Comparison of ENCODE assay signal across 8 mouse cellular contexts in genomic region chr1:181211920-181212633, GRCm38 (mm10). TPM values are rescaled to one million over a fixed set of nuclear protein-coding genes. Genes with fewer than 3 reads are reported as not detected.
DNase-seq lines count a peak whose midpoint lies in the region; ATAC-seq and TF ChIP-seq lines count a peak whose summit lies in the region.

Gene Wdr26, minus strand, starts transcription at chr1:181212001.

- peak; percentile 40 for TF ChIP-seq RAD21 in CH12.LX (IDR thresholded peaks at IDR 0.05; ENCODE audit: low read depth, low read length)

- peak; percentile 79 for DNase-seq in CH12.LX (ENCODE audit: extremely low read depth)
- DNase-seq in c-Kit-positive CD71-negative TER-119-negative erythroid progenitor cells, embryonic 14.5 days (ENCODE audit: low read depth): peak; percentile 73
- peak; percentile 80 for DNase-seq in heart, postnatal 0 days (ENCODE audit: low spot score)
- DNase-seq in kidney, postnatal 4 days: peak; percentile 85 to 92

- 2% methylated on average over 40 of the region's 54 CpGs for WGBS in forebrain, embryonic 12.5 days
- WGBS in heart, postnatal 0 days: under 1% methylated on average over 49 of the region's 54 CpGs
- under 1% methylated on average over 54 of the region's 54 CpGs for WGBS in liver, embryonic 16.5 days (ENCODE audit: insufficient replicate concordance)
- WGBS in neural tube, embryonic 13.5 days: under 1% methylated on average over 54 of the region's 54 CpGs

- ATAC-seq in forebrain, embryonic 12.5 days (ENCODE audit: low FRiP score): peak; percentile 96
- ATAC-seq in heart, postnatal 0 days (ENCODE audit: insufficient read depth, low read depth): peak; percentile 87
- ATAC-seq in liver, embryonic 16.5 days (ENCODE audit: low read depth): peak; percentile 74
- ATAC-seq in neural tube, embryonic 13.5 days (ENCODE audit: low read depth): peak; percentile 95

- peaks cover 6 to 17% of the 10 kb centered on the region in 2 experiments for H3K36me3 ChIP-seq in CH12.LX (replicated peaks in 1 of 2; ENCODE audit: control insufficient read depth in 1 of 2, insufficient read depth in 1 of 2, low read length in 1 of 2)
- 0 out of 2 replicates have a peak, but pooled peaks cover 5% of the 10 kb centered on the region for H3K36me3 ChIP-seq in forebrain, embryonic 12.5 days (replicated peaks)
- H3K36me3 ChIP-seq in heart, postnatal 0 days (replicated peaks; ENCODE audit: control insufficient read depth, insufficient read depth, low read length): peaks cover 3% of the 10 kb centered on the region; the same call in 1 of the 2 replicates
- H3K36me3 ChIP-seq in liver, embryonic 16.5 days (ENCODE audit: control insufficient read depth, insufficient read depth): peaks cover 12% of the 10 kb centered on the region
- peaks cover 6% of the 10 kb centered on the region for H3K36me3 ChIP-seq in neural tube, embryonic 13.5 days
- H3K36me3 ChIP-seq in testis, adult 2 months (ENCODE audit: control insufficient read depth, insufficient read depth, low read length): no peaks in the 10 kb centered on the region

- no peak for TF ChIP-seq EP300 in CH12.LX (IDR thresholded peaks at IDR 0.05; ENCODE audit: low read length)
- TF ChIP-seq EP300 in heart, postnatal 0 days (IDR thresholded peaks at IDR 0.05; ENCODE audit: low read depth): no peak

- in situ Hi-C loops in CH12.LX (cut with MboI; ENCODE audit: low pct_ligation_motif_present, low pct_unique_long_range_greater_than_20kb, low sequenced_read_pairs): no loop called here

- TF ChIP-seq CTCF in CH12.LX (conservative IDR thresholded peaks at IDR 0.05 in 1 of 2, IDR thresholded peaks at IDR 0.05 in 1 of 2; ENCODE audit: low read depth in 2 of 2, low read length in 2 of 2): peak in 1 of 2 experiments; percentile 37; a peak in 2 of 4 replicates
- TF ChIP-seq CTCF in heart, postnatal 0 days (IDR thresholded peaks at IDR 0.05; ENCODE audit: low read depth): no peak
- no peak for TF ChIP-seq CTCF in testis, adult 2 months (IDR thresholded peaks at IDR 0.05; ENCODE audit: control insufficient read depth, insufficient read depth, insufficient replicate concordance, low read depth, low read length)

- TF ChIP-seq POLR2A in CH12.LX (IDR thresholded peaks at IDR 0.05; ENCODE audit: low read depth, low read length): peak; percentile 75
- TF ChIP-seq POLR2A in testis, adult 2 months (IDR thresholded peaks at IDR 0.05; ENCODE audit: control insufficient read depth, low read depth, low read length): peak; percentile 83

- H3K9ac ChIP-seq in CH12.LX (ENCODE audit: insufficient read depth, low read depth): peak within 1 kb of the TSS; percentile 91
- peak within 1 kb of the TSS; percentile 99 for H3K9ac ChIP-seq in forebrain, embryonic 12.5 days
- peak within 1 kb of the TSS; percentile 93 for H3K9ac ChIP-seq in heart, postnatal 0 days (replicated peaks; ENCODE audit: low read depth, low read length)
- peak within 1 kb of the TSS; percentile 100 for H3K9ac ChIP-seq in liver, embryonic 16.5 days (ENCODE audit: low read depth, low read length)
- peak within 1 kb of the TSS; percentile 99 for H3K9ac ChIP-seq in neural tube, embryonic 13.5 days

- peak within 1 kb of the TSS; percentile 52 for H3K4me2 ChIP-seq in CH12.LX (ENCODE audit: insufficient read depth, low read depth, poor library complexity, severe bottlenecking)
- peak within 1 kb of the TSS; percentile 91 for H3K4me2 ChIP-seq in forebrain, embryonic 12.5 days
- H3K4me2 ChIP-seq in heart, postnatal 0 days (ENCODE audit: low read depth, low read length): peak within 1 kb of the TSS; percentile 91
- peak within 1 kb of the TSS; percentile 92 for H3K4me2 ChIP-seq in liver, embryonic 16.5 days (ENCODE audit: low read depth, low read length)
- H3K4me2 ChIP-seq in neural tube, embryonic 13.5 days: peak within 1 kb of the TSS; percentile 84

- peaks cover 2 to 26% of the 10 kb centered on the region in 2 experiments; a peak in 3 of 4 replicates for H3K4me1 ChIP-seq in CH12.LX (ENCODE audit: control insufficient read depth in 1 of 2, insufficient read depth in 2 of 2)
- H3K4me1 ChIP-seq in forebrain, embryonic 12.5 days: peaks cover 24% of the 10 kb centered on the region
- peaks cover 9% of the 10 kb centered on the region for H3K4me1 ChIP-seq in heart, postnatal 0 days (ENCODE audit: control insufficient read depth, insufficient read depth)
- peaks cover 39% of the 10 kb centered on the region for H3K4me1 ChIP-seq in liver, embryonic 16.5 days (ENCODE audit: control insufficient read depth, low read depth, low read length)
- H3K4me1 ChIP-seq in neural tube, embryonic 13.5 days (replicated peaks): peaks cover 31% of the 10 kb centered on the region
- peaks cover 9% of the 10 kb centered on the region for H3K4me1 ChIP-seq in testis, adult 2 months (ENCODE audit: control insufficient read depth, insufficient read depth, low read length)

- H3K4me3 ChIP-seq in CH12.LX (replicated peaks in 1 of 3; ENCODE audit: low read depth in 2 of 3, low read length in 2 of 3, poor library complexity in 1 of 3): peak within 1 kb of the TSS; percentile 84 to 91 (median 87)
- peak within 1 kb of the TSS; percentile 100 for H3K4me3 ChIP-seq in forebrain, embryonic 12.5 days (replicated peaks)
- H3K4me3 ChIP-seq in heart, postnatal 0 days (ENCODE audit: low read depth, low read length): peak within 1 kb of the TSS; percentile 82
- peak within 1 kb of the TSS; percentile 98 for H3K4me3 ChIP-seq in liver, embryonic 16.5 days (ENCODE audit: low read depth, low read length)
- H3K4me3 ChIP-seq in neural tube, embryonic 13.5 days: peak within 1 kb of the TSS; percentile 100
- H3K4me3 ChIP-seq in testis, adult 2 months (ENCODE audit: control insufficient read depth, low read depth, low read length): peak within 1 kb of the TSS; percentile 99

- peak within 1 kb of the TSS; percentile 51 for H3K27ac ChIP-seq in CH12.LX (ENCODE audit: insufficient read depth, low read depth)
- H3K27ac ChIP-seq in forebrain, embryonic 12.5 days: peak within 1 kb of the TSS; percentile 97
- H3K27ac ChIP-seq in heart, postnatal 0 days (ENCODE audit: low read depth): peak within 1 kb of the TSS; percentile 99
- H3K27ac ChIP-seq in liver, embryonic 16.5 days (ENCODE audit: low read length): peak within 1 kb of the TSS; percentile 99
- peak within 1 kb of the TSS; percentile 95 for H3K27ac ChIP-seq in neural tube, embryonic 13.5 days (replicated peaks)
- peak within 1 kb of the TSS; percentile 93 for H3K27ac ChIP-seq in testis, adult 2 months (ENCODE audit: control insufficient read depth, insufficient read depth, low read depth, low read length)

- H3K27me3 ChIP-seq in CH12.LX (replicated peaks): no peaks in the 10 kb centered on the region
- H3K27me3 ChIP-seq in forebrain, embryonic 12.5 days: no peaks in the 10 kb centered on the region
- no peaks in the 10 kb centered on the region for H3K27me3 ChIP-seq in heart, postnatal 0 days (ENCODE audit: control insufficient read depth, insufficient read depth, low read length)
- H3K27me3 ChIP-seq in liver, embryonic 16.5 days (ENCODE audit: control insufficient read depth, insufficient read depth, low read depth, low read length): no peaks in the 10 kb centered on the region
- H3K27me3 ChIP-seq in neural tube, embryonic 13.5 days: no peaks in the 10 kb centered on the region
- no peaks in the 10 kb centered on the region for H3K27me3 ChIP-seq in testis, adult 2 months (ENCODE audit: control insufficient read depth, insufficient read depth, low read length)

- dilution Hi-C loops in CH12.LX (cut with MboI; ENCODE audit: extremely low pct_ligation_motif_present, extremely low pct_unique_long_range_greater_than_20kb, low sequenced_read_pairs): no loop called here

- no peaks in the 10 kb centered on the region for H3K9me3 ChIP-seq in CH12.LX (replicated peaks; ENCODE audit: low read length)
- H3K9me3 ChIP-seq in forebrain, embryonic 12.5 days: no peaks in the 10 kb centered on the region
- no peaks in the 10 kb centered on the region for H3K9me3 ChIP-seq in heart, postnatal 0 days (replicated peaks; ENCODE audit: control insufficient read depth, low read length)
- no peaks in the 10 kb centered on the region for H3K9me3 ChIP-seq in liver, embryonic 16.5 days (replicated peaks; ENCODE audit: control insufficient read depth, low read length)
- no peaks in the 10 kb centered on the region for H3K9me3 ChIP-seq in neural tube, embryonic 13.5 days

- H3K79me2 ChIP-seq in CH12.LX (replicated peaks; ENCODE audit: control insufficient read depth, extremely low read depth, insufficient read depth, poor library complexity, severe bottlenecking): peaks cover 33% of the 10 kb centered on the region

TF ChIP-seq in CH12.LX, 34 proteins besides CTCF, POLR2A, EP300 and RAD21 (continues in another document):
- TF ChIP-seq MYC (IDR thresholded peaks at IDR 0.05; ENCODE audit: low read depth, low read length) (peak; percentile 26; the same call in 1 of the 2 replicates), USF2 (conservative IDR thresholded peaks at IDR 0.05; ENCODE audit: low read depth, low read length) (no peak), NRF1 (IDR thresholded peaks at IDR 0.05; ENCODE audit: low read depth, low read length) (0 out of 2 replicates have a peak, but pooled peaks have one; percentile 33), MEF2A (IDR thresholded peaks at IDR 0.05; ENCODE audit: borderline replicate concordance, low read depth, low read length) (peak; percentile 20; the same call in 1 of the 2 replicates), USF1 (IDR thresholded peaks at IDR 0.05; ENCODE audit: low read depth, low read length) (no peak), SMC3 (IDR thresholded peaks at IDR 0.05; ENCODE audit: low read depth, low read length) (peak; percentile 35), CHD1 (IDR thresholded peaks at IDR 0.05; ENCODE audit: low read depth, low read length) (no peak), UBTF (IDR thresholded peaks at IDR 0.05; ENCODE audit: low read depth, low read length) (no peak; the same call in 1 of the 2 replicates), MXI1 (IDR thresholded peaks at IDR 0.05; ENCODE audit: low read depth, low read length) (peak; percentile 96), MAFK (IDR thresholded peaks at IDR 0.05; ENCODE audit: insufficient replicate concordance, low read length) (no peak), ZNF384 (IDR thresholded peaks at IDR 0.05; ENCODE audit: low read depth, low read length) (no peak), JUND (conservative IDR thresholded peaks at IDR 0.05; ENCODE audit: low read depth, low read length) (no peak)

RNA-seq across cellular contexts. Expression of gene Wdr26, which starts in this region (rescaled TPM):
- total RNA-seq in CH12.LX (2012; rRNA removed) (32.4 and 32.9 TPM in 2 replicates), CH12.LX (2014; rRNA removed) (34.2 and 38.7 TPM in 2 replicates)
- 50.8 and 65.0 TPM in 2 replicates for polyA plus RNA-seq in CH12.LX (2012; ENCODE audit: insufficient read length, low read depth)
- polyA plus RNA-seq in forebrain, embryonic 12.5 days (2016; fragmentation: Nextera tagmentation; extraction: Ambion mirVana): 46.7 and 48.8 TPM in 2 replicates
- total RNA-seq in heart, postnatal 0 days (2014; rRNA removed; ENCODE audit: low replicate concordance): 37.4 and 46.2 TPM in 2 replicates
- polyA plus RNA-seq in heart, postnatal 0 days (2015; fragmentation: Nextera tagmentation; extraction: Ambion mirVana): 34.8 and 38.6 TPM in 2 replicates
- polyA plus RNA-seq in liver, embryonic 16.5 days (2015; fragmentation: Nextera tagmentation; extraction: Ambion mirVana): 42.9 and 46.1 TPM in 2 replicates
- polyA plus RNA-seq in neural tube, embryonic 13.5 days (2015; fragmentation: Nextera tagmentation; extraction: Ambion mirVana): 39.3 and 45.9 TPM in 2 replicates
- polyA plus RNA-seq in testis, adult 2 months (2012; rRNA removed): 94.0 and 96.3 TPM in 2 replicates

Comparison
In these comparisons a context has a peak if more than half of its experiments do, and no peak if none do; other contexts are left out.
1. Peak in every context shown above with its lines: DNase-seq, ATAC-seq, H3K4me3 ChIP-seq and H3K27ac ChIP-seq.